Mouse (Mus musculus): ENCODE measurements at regions not wholly inside any gene's neighbourhood (a gene's known extent, or its start where the extent isn't known, plus 50 kb on each side); places are given as distances from the start of the nearest gene placed in this dataset.

- no peak overlapping the region for H3K4me3 ChIP-seq (replicated peaks; ENCODE audit: low read length)
- peak; percentile 65 for DNase-seq (ENCODE audit: low spot score)
- WGBS = 18% methylated on average over 7 of the region's 7 CpGs
- no peaks in the 10 kb centered on the region for H3K9me3 ChIP-seq (ENCODE audit: control insufficient read depth, low read length)
- peaks cover 32% of the 10 kb centered on the region for H3K4me1 ChIP-seq (ENCODE audit: control insufficient read depth, insufficient read depth, low read length)
- no peak overlapping the region for H3K27ac ChIP-seq (replicated peaks; ENCODE audit: low read depth, low read length)
- peak; percentile 84 for ATAC-seq (ENCODE audit: low FRiP score, low read depth)
- H3K4me2 ChIP-seq (replicated peaks; ENCODE audit: low read depth, low read length, severe bottlenecking) = no peak overlapping the region
- no peaks in the 10 kb centered on the region for H3K36me3 ChIP-seq (ENCODE audit: control insufficient read depth, insufficient read depth, low read length)
- no peaks in the 10 kb centered on the region for H3K27me3 ChIP-seq (ENCODE audit: control insufficient read depth, insufficient read depth, low read length)
- no peak for TF ChIP-seq POLR2A (IDR thresholded peaks at IDR 0.05; ENCODE audit: borderline replicate concordance, extremely low read depth, insufficient read depth, insufficient read length)
- H3K9ac ChIP-seq (ENCODE audit: low read depth, low read length, severe bottlenecking) = no peak overlapping the region
Measured at GRCm38 (mm10) chr1:183548752-183549387, 130.9 kb downstream of the Hhipl2 start.

DNA sequence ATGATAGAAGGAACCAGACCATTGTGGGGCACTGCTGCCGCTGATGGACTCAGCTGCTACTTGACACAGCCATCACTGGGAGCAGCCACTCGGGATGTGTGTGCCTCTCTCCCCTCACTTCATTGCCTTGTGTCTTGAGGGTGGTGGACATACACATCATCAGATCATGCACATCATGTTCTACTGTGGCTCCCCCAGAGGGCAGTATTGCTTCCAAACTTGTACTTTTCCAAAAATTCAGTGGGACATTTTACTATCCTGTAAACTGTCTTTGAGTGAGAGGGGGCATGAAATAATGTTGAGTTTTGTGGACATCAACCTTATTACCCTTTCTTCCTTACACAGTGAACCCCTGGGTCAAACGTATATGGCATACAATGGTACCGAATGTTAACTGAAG, 134.6 kb downstream of the Hhipl2 start:
- Histone ChIP-seq H3K27me3 (ENCODE audit: control insufficient read depth, insufficient read depth, low read length) (no peaks in the 10 kb centered on the region), H3K27ac (replicated peaks; ENCODE audit: low read depth, low read length) (no peak overlapping the region), H3K4me1 (ENCODE audit: control insufficient read depth, insufficient read depth, low read length) (peaks cover 24% of the 10 kb centered on the region), H3K36me3 (ENCODE audit: control insufficient read depth, insufficient read depth, low read length) (no peaks in the 10 kb centered on the region), H3K4me2 (replicated peaks; ENCODE audit: low read depth, low read length, severe bottlenecking) (no peak overlapping the region), H3K4me3 (replicated peaks; ENCODE audit: low read length) (no peak overlapping the region), H3K9ac (ENCODE audit: low read depth, low read length, severe bottlenecking) (no peak overlapping the region), H3K9me3 (ENCODE audit: control insufficient read depth, low read length) (no peaks in the 10 kb centered on the region)
- DNase-seq (ENCODE audit: low spot score) (no peak), ATAC-seq (ENCODE audit: low FRiP score, low read depth) (no peak)
- no peak for TF ChIP-seq POLR2A (IDR thresholded peaks at IDR 0.05; ENCODE audit: borderline replicate concordance, extremely low read depth, insufficient read depth, insufficient read length)
- 91% methylated on average over 4 of the region's 4 CpGs for WGBS

DNA sequence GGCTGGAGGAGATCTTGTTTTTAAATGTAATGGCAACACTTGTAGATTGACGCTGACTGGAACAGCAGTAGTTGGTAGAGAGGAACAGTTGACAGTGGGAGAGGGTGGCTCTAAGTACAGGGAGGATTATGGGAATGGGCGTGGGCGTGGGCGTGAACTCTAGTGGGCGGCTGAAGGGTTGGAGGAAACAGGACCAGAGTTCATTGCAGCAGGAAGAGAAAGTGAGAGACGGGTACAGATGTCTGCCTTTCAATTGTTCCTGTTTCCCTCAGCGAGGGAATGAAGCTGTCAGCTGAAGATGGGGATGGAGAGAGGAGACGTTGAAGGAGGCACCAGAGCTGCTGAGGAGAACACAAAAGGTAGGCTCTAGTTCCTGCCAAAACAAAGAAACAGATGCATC, 135.2 kb downstream of the Hhipl2 start:
- no peak for TF ChIP-seq POLR2A (IDR thresholded peaks at IDR 0.05; ENCODE audit: borderline replicate concordance, extremely low read depth, insufficient read depth, insufficient read length)
- no peak overlapping the region for H3K4me2 ChIP-seq (replicated peaks; ENCODE audit: low read depth, low read length, severe bottlenecking)
- H3K9ac ChIP-seq (ENCODE audit: low read depth, low read length, severe bottlenecking) = no peak overlapping the region
- H3K4me1 ChIP-seq (ENCODE audit: control insufficient read depth, insufficient read depth, low read length) = peaks cover 18% of the 10 kb centered on the region
- 78% methylated on average over 8 of the region's 8 CpGs for WGBS
- no peaks in the 10 kb centered on the region for H3K27me3 ChIP-seq (ENCODE audit: control insufficient read depth, insufficient read depth, low read length)
- no peaks in the 10 kb centered on the region for H3K36me3 ChIP-seq (ENCODE audit: control insufficient read depth, insufficient read depth, low read length)
- DNase-seq (ENCODE audit: low spot score) = no peak
- no peak overlapping the region for H3K27ac ChIP-seq (replicated peaks; ENCODE audit: low read depth, low read length)
- no peak overlapping the region for H3K4me3 ChIP-seq (replicated peaks; ENCODE audit: low read length)
- ATAC-seq (ENCODE audit: low FRiP score, low read depth) = no peak
- no peaks in the 10 kb centered on the region for H3K9me3 ChIP-seq (ENCODE audit: control insufficient read depth, low read length)

GRCm38 (mm10) chr1:183562853-183563252, 144.8 kb downstream of the Hhipl2 start:
- Histone ChIP-seq H3K9me3 (ENCODE audit: control insufficient read depth, low read length) (no peaks in the 10 kb centered on the region), H3K4me3 (replicated peaks; ENCODE audit: low read length) (no peak overlapping the region), H3K27me3 (ENCODE audit: control insufficient read depth, insufficient read depth, low read length) (no peaks in the 10 kb centered on the region), H3K9ac (ENCODE audit: low read depth, low read length, severe bottlenecking) (no peak overlapping the region), H3K4me1 (ENCODE audit: control insufficient read depth, insufficient read depth, low read length) (no peaks in the 10 kb centered on the region), H3K27ac (replicated peaks; ENCODE audit: low read depth, low read length) (no peak overlapping the region), H3K36me3 (ENCODE audit: control insufficient read depth, insufficient read depth, low read length) (no peaks in the 10 kb centered on the region), H3K4me2 (replicated peaks; ENCODE audit: low read depth, low read length, severe bottlenecking) (no peak overlapping the region)
- DNase-seq (ENCODE audit: low spot score) = no peak
- TF ChIP-seq POLR2A (IDR thresholded peaks at IDR 0.05; ENCODE audit: borderline replicate concordance, extremely low read depth, insufficient read depth, insufficient read length) = no peak
- ATAC-seq (ENCODE audit: low FRiP score, low read depth) = no peak
- WGBS = 77% methylated on average over 3 of the region's 3 CpGs

- Histone ChIP-seq H3K9ac (ENCODE audit: low read depth, low read length, severe bottlenecking) (no peak overlapping the region), H3K4me3 (replicated peaks; ENCODE audit: low read length) (no peak overlapping the region), H3K4me2 (replicated peaks; ENCODE audit: low read depth, low read length, severe bottlenecking) (no peak overlapping the region), H3K9me3 (ENCODE audit: control insufficient read depth, low read length) (no peaks in the 10 kb centered on the region), H3K36me3 (ENCODE audit: control insufficient read depth, insufficient read depth, low read length) (no peaks in the 10 kb centered on the region), H3K27ac (replicated peaks; ENCODE audit: low read depth, low read length) (no peak overlapping the region), H3K4me1 (ENCODE audit: control insufficient read depth, insufficient read depth, low read length) (no peaks in the 10 kb centered on the region), H3K27me3 (ENCODE audit: control insufficient read depth, insufficient read depth, low read length) (no peaks in the 10 kb centered on the region)
- DNase-seq (ENCODE audit: low spot score) = no peak
- no peak for ATAC-seq (ENCODE audit: low FRiP score, low read depth)
- WGBS = 68% methylated on average over 10 of the region's 10 CpGs
- TF ChIP-seq POLR2A (IDR thresholded peaks at IDR 0.05; ENCODE audit: borderline replicate concordance, extremely low read depth, insufficient read depth, insufficient read length) = no peak
Measured at GRCm38 (mm10) chr1:183573621-183574585, 155.9 kb downstream of the Hhipl2 start.
